Mouse (Mus musculus) forebrain, postnatal 0 days (tissue): ENCODE measurements around the gene Tradd. TPM values are rescaled to one million over a fixed set of nuclear protein-coding genes. Genes with fewer than 3 reads are reported as not detected.

Source experiments
- ATAC-seq: fragments of 200-750 bp; cut with Nextera tagmentation; 2 replicates; pipeline ENCODE4 v1.8.0; 2017; ENCODE audit warnings: mild to moderate bottlenecking, moderate library complexity
- DNase-seq: peaks from one replicate; pipeline ENCODE4 v3.0.0-alpha.2; 2015
- H3K27ac ChIP-seq: fragments of 300-500 bp; sonication (generic); 2 replicates; pipeline ENCODE4 v1.5.1; 2014; ENCODE audit warnings: low read depth, mild to moderate bottlenecking, antibody characterized with exemption, low read length, moderate library complexity, mixed read lengths
- H3K27me3 ChIP-seq: fragments of 300-500 bp; sonication (generic); 2 replicates; pipeline ENCODE4 v1.6.1; 2014; ENCODE audit warnings: mild to moderate bottlenecking, low read length, mixed read lengths; ENCODE audit not compliant: insufficient read depth
- H3K36me3 ChIP-seq: fragments of 300-500 bp; sonication (generic); 2 replicates; pipeline ENCODE4 v1.6.1; 2014; ENCODE audit warnings: mild to moderate bottlenecking, moderate library complexity; ENCODE audit not compliant: insufficient read depth
- H3K4me1 ChIP-seq: fragments of 300-500 bp; sonication (generic); 2 replicates; pipeline ENCODE4 v1.6.1; 2014; ENCODE audit warnings: antibody characterized with exemption; ENCODE audit not compliant: insufficient read depth
- H3K4me2 ChIP-seq: fragments of 300-500 bp; sonication (generic); 2 replicates; pipeline ENCODE4 v1.6.1; 2014; ENCODE audit warnings: low read depth, mild to moderate bottlenecking, moderate library complexity
- H3K4me3 ChIP-seq: fragments of 300-500 bp; sonication (generic); 2 replicates; pipeline ENCODE4 v1.5.1; 2014; ENCODE audit warnings: low read depth, low read length, mixed read lengths
- H3K9ac ChIP-seq: fragments of 300-500 bp; sonication (generic); 2 replicates; pipeline ENCODE4 v1.6.1; 2014; ENCODE audit warnings: mild to moderate bottlenecking
- H3K9me3 ChIP-seq: fragments of 300-500 bp; sonication (generic); 2 replicates; pipeline ENCODE4 v1.6.1; 2016; ENCODE audit warnings: low read length
- CTCF ChIP-seq: sonication (generic); IDR thresholded peaks from 2 replicates; pipeline ENCODE4 v1.5.1; 2016; ENCODE audit warnings: antibody characterized with exemption, control low read depth, low read depth
- WGBS: fragments of 180-500 bp; shearing (Covaris S2); extraction: QIAGEN DNeasy Blood & Tissue Kit; methylation state at CpG from one replicate; pipeline ENCODE4 v1.1.7; 2014; 5-methylcytosine and 5-hydroxymethylcytosine counted together
- polyA plus RNA-seq: library from polyadenylated mRNA; unstranded; fragments of >200 nt; fragmentation: Nextera tagmentation; extraction: Ambion mirVana; gene quantifications from 2 replicates; pipeline ENCODE4 v1.2.1, GENCODE M21; 2015
- total RNA-seq: library from RNA; depleted of rRNA; stranded (reverse); fragments of >200 nt; gene quantifications from 2 replicates; pipeline ENCODE4 v1.2.3, GENCODE M21; 2014

Gene Tradd
- total and polyA plus RNA-seq, 2 experiments from 2014 or later = 14.0 to 14.7 TPM

DNA sequence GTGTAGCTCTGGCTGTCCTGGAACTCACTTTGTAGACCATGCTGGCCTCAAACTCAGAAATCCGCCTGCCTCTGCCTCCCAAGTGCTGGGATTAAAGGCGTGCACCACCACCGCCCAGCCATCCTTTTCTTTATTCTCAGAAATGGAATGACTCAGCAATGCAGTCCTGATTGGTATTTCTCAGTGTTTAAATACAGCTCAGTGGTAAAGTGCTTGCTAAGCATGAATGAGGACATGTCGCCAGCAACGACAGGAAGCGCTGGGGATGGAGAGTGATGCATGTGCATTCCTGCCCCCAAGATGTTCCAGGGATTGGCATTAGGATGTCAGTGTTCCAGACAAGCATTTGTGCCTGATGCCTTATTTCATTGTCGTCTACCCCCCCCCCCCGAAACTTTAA lies 39.0 kb upstream of the Tradd start:
- 89% methylated on average over 8 of the region's 8 CpGs for WGBS
- ATAC-seq = no peak
- no peak overlapping the region for H3K4me3 ChIP-seq
- H3K4me1 ChIP-seq = peaks cover 10% of the 10 kb centered on the region; the same call in 1 of the 2 replicates
- no peak for DNase-seq
- H3K36me3 ChIP-seq = peaks cover 68% of the 10 kb centered on the region
- H3K27ac ChIP-seq = no peak overlapping the region
- no peaks in the 10 kb centered on the region for H3K9me3 ChIP-seq
- H3K4me2 ChIP-seq = no peak overlapping the region
- H3K9ac ChIP-seq = no peak overlapping the region
- no peak for TF ChIP-seq CTCF
- H3K27me3 ChIP-seq = no peaks in the 10 kb centered on the region

DNA sequence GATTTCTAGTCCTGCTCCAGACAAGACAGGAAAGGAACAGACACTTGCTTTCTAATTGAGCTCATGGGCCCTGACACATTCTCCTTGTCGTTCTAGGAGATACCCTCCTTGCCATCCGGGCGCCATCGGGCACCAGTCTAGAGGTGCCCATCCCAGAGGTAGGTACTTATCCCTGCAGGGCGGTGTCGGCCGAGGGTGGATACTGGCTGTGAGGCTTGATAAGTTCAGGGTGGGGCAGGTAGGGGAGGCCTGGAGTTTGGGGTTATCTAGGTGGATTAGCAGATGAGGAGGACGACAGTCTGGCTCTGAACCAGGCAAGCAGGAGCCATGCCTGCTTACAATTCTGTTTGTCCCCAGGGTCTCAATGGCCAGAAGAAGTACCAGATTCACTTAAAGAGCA lies 35.6 kb upstream of the Tradd start:
- peaks cover 47% of the 10 kb centered on the region for H3K36me3 ChIP-seq
- H3K27me3 ChIP-seq = no peaks in the 10 kb centered on the region
- no peak overlapping the region for H3K27ac ChIP-seq
- no peak overlapping the region for H3K4me3 ChIP-seq
- no peak for TF ChIP-seq CTCF
- WGBS = 95% methylated on average over 8 of the region's 8 CpGs
- no peaks in the 10 kb centered on the region for H3K9me3 ChIP-seq
- no peak overlapping the region for H3K4me2 ChIP-seq
- DNase-seq (no peak), ATAC-seq (no peak)
- 0 out of 2 replicates have a peak, but pooled peaks cover 9% of the 10 kb centered on the region for H3K4me1 ChIP-seq
- no peak overlapping the region for H3K9ac ChIP-seq

- H3K36me3 ChIP-seq = peaks cover 35% of the 10 kb centered on the region
- no peaks in the 10 kb centered on the region for H3K27me3 ChIP-seq
- 0 out of 2 replicates have a peak, but pooled peaks cover 9% of the 10 kb centered on the region for H3K4me1 ChIP-seq
- peak overlapping the region; percentile 95 for H3K9ac ChIP-seq
- DNase-seq = no peak
- no peak overlapping the region for H3K27ac ChIP-seq
- peak overlapping the region; percentile 96 for H3K4me3 ChIP-seq
- no peak for ATAC-seq
- TF ChIP-seq CTCF = no peak
- 60% methylated on average over 18 of the region's 18 CpGs for WGBS
- peak overlapping the region; percentile 89 for H3K4me2 ChIP-seq
- no peaks in the 10 kb centered on the region for H3K9me3 ChIP-seq
Measured at GRCm38 (mm10) chr8:105298351-105299252, 34.2 kb upstream of the Tradd start.

DNA sequence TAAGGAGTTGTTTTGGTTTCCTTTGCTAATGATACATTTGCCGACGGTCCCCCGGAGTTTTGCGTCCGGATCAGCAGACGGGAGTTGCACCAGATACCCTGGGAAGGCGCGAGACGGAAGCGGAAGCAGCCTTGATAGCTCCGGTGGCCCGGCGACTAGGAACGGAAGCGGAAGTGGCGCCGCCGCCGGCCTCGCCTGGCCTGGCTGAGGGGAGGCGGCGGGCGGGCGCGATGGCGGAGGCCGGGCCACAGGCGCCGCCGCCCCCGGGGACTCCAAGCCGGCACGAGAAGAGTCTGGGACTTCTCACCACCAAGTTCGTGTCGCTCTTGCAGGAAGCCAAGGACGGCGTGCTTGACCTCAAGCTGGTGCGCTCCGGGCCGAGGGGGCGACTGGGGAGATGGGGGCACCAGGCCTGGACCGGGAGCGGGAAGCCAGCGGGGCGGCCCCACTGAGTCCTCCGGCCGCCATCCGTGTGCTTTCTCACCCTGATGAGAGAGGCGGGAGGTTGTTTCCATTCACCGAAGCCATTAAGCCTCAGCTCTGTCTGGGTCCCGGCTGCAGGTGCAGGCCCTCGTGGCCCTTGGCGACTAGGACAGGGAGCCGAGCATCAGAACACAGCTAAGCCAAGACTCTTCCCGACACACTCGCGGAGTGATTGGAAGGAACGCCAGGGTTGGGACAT lies 33.2 kb upstream of the Tradd start, which contains the start of gene E2f4:
Gene E2f4, plus strand, starts transcription at position 153 of the 682 bp plus-strand sequence.
- WGBS = under 1% methylated on average over 58 of the region's 58 CpGs
- DNase-seq = peak; percentile 93

DNA sequence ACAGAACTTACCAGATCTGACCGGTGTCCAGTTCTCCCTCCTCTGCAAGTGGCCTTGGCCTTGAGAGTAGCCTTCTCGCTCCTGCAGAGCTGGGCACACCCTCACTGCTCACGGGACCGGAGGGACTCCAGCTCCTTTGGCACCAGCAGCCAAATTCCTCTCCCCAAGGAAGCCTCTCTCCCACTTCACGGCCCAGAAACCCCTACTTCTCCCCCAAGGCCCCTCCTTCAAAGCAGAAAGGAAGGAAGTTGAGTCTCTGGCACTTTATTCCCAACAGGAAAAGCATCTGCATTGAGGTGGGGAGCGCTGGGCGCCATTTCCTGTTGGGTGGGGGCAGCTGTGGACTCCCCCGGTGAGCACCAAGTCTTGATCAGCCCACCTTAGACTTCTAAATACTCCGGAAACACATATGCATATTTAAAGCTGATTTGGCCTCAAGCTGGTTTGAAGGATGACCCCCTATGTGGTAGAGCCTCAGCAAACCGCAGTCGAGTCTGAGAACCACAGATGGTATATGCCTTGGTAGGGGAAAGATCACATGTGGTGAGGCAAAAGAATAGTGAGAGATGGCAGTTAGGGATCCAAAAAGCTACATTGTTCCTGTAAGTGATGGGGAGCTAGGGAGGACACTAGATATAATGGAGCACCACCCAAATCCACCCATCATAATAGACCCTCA lies 31.6 kb upstream of the Tradd start, which contains the start of gene Exoc3l:
Gene Exoc3l, minus strand, starts transcription at position 207 of the 679 bp plus-strand sequence.
- H3K4me2 ChIP-seq = peak within 1 kb of the TSS; percentile 89; the same call in 1 of the 2 replicates
- WGBS = 76% methylated on average over 11 of the region's 11 CpGs
- no peak for DNase-seq

More for the DNA sequence above, 33.2 kb upstream of the Tradd start, which contains the start of gene E2f4:
- 0 out of 2 replicates have a peak, but pooled peaks cover 9% of the 10 kb centered on the region for H3K4me1 ChIP-seq
- peak within 1 kb of the TSS; percentile 75 for H3K27ac ChIP-seq
- peak; percentile 97 for ATAC-seq
- H3K27me3 ChIP-seq = no peaks in the 10 kb centered on the region
- no peak for TF ChIP-seq CTCF
- peak within 1 kb of the TSS; percentile 89 for H3K4me2 ChIP-seq
- peak within 1 kb of the TSS; percentile 96 for H3K4me3 ChIP-seq
- H3K36me3 ChIP-seq = peaks cover 27% of the 10 kb centered on the region
- H3K9me3 ChIP-seq = no peaks in the 10 kb centered on the region
- H3K9ac ChIP-seq = peak within 1 kb of the TSS; percentile 95

GRCm38 (mm10) chr8:105295256-105295655 lies 30.8 kb upstream of the Tradd start:
- DNase-seq = no peak
- Histone ChIP-seq H3K9me3 (no peaks in the 10 kb centered on the region), H3K4me2 (no peak overlapping the region), H3K9ac (no peak overlapping the region), H3K27me3 (no peaks in the 10 kb centered on the region), H3K4me1 (peaks cover 19% of the 10 kb centered on the region), H3K4me3 (no peak overlapping the region), H3K36me3 (peaks cover 5% of the 10 kb centered on the region), H3K27ac (no peak overlapping the region)
- TF ChIP-seq CTCF = no peak
- 72% methylated on average over 11 of the region's 11 CpGs for WGBS
- no peak for ATAC-seq

More for the DNA sequence above, 31.6 kb upstream of the Tradd start, which contains the start of gene Exoc3l:
- H3K27ac ChIP-seq = no peak within 1 kb of the TSS
- H3K4me3 ChIP-seq = no peak within 1 kb of the TSS
- no peaks in the 10 kb centered on the region for H3K27me3 ChIP-seq
- no peaks in the 10 kb centered on the region for H3K9me3 ChIP-seq
- no peak within 1 kb of the TSS; the same call in 1 of the 2 replicates for H3K9ac ChIP-seq
- no peak for TF ChIP-seq CTCF
- no peak for ATAC-seq
- peaks cover 13% of the 10 kb centered on the region for H3K36me3 ChIP-seq
- peaks cover 11% of the 10 kb centered on the region; the same call in 1 of the 2 replicates for H3K4me1 ChIP-seq
